Mouse (Mus musculus) adrenal gland (tissue): ENCODE measurements around the gene Spock2.
"Not testable (repeated sequence)": the region's sequence is repeated elsewhere in the genome, so short reads cannot be mapped to it uniquely, and the experiment has no call there.

Experiments
- intact Hi-C: fragments of 180-260 bp; cut with DNase I; formaldehyde crosslinking; loops from one replicate; pipeline ENCODE4 v1.15.1; 2025

The Spock2 gene

DNA sequence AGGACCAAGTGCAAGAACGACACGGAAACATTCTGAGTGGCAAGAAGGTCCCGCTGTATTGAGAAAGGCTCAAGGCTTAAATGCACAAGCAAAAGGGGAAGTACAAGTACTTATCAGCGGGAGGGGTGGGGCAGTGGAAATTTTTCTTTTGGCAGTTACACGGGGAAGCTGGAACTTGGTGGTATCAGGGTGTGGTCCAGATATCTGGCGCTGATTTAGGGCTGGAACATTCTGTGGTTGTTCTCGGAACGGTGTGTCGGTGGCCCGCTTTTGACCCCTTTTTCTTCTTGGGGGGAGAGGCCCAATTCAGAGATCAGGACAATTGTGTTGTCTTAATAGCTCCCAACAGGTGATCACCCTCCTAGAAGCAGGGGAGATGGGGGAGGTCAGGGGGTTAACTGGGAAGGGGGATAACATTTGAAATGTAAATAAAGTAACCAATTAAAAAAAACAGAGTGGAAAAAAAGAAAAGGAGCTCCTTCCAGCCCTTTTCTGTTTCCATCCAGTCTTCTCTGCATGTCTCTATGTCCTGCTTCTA is 41.6 kb downstream of the Spock2 start:
- intact Hi-C loops = loop anchor here (2.0 to 5.0 kb wide), 3 partner anchors 45 to 97 kb away; no protein-coding TSS in a partner anchor

DNA sequence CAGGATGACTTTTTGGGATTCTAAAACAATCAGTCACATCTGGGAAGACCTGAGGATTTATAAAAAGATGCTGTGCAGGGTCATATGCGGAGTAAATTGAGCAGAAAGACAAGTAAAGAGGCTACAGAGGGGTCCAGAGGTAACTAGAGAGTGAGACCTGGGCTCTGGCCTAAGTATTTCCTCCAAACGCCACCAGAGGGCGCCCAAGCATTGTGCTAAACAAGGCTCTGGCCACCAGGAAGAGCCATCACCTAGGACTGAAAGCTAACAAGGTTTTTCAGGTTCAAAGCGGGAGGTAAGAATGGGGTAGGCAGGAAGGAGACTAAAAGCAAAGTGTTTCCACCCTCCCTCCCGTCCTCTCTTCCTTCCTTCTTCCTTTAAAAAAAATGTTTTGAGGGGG is 42.1 kb downstream of the Spock2 start:
- intact Hi-C loops = loop anchor here (2.0 to 5.0 kb wide), 3 partner anchors 44 to 97 kb away; no protein-coding TSS in a partner anchor

DNA sequence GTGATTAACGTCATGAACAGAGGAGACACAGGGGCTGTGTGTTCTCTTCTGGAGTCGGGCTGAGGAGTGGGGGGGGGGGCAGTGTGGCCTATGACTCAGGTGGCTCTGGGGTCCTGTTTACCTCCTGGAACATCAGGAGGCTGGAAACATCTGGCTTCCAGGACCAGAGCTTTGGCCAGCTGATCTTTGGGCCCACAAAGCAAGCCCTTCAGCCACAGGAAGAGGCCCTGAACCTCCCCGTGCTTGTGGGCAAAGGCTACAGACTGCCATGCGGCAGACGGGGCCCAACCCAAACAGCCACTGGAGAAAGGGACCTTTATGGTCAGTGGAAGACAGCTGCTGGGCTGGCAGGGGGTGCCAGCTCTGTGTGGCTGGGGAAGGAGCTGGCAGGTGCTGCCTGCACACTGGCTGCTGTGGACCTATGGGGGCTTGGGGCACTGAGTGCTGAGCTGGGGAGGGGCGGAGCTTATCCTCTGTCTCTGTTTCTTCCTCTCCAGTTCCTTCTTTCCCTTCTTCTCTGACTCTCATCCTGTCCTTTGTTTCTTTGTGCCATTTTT is 45.2 kb downstream of the Spock2 start:
- intact Hi-C loops = no loop called here

DNA sequence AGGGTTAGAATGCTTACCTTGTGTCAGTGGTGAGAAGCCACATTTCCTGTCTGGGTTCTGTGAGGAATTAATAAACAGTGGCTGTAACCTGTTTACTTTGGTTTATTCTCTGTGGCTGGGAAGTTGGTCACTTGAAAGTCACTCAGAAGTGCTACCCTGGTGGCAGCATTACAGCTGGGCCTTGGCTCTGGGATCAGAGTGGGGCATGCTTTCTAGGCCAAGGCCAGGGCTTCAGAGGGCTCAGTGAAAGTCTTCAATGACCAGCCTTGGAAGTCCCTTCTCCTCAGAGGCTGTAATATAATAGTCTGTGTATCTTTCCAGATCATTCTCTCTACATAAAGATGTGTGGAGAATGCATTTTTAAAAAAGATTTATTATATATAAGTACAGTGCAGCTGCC is 50.0 kb downstream of the Spock2 start:
- intact Hi-C loops = no loop called here

DNA sequence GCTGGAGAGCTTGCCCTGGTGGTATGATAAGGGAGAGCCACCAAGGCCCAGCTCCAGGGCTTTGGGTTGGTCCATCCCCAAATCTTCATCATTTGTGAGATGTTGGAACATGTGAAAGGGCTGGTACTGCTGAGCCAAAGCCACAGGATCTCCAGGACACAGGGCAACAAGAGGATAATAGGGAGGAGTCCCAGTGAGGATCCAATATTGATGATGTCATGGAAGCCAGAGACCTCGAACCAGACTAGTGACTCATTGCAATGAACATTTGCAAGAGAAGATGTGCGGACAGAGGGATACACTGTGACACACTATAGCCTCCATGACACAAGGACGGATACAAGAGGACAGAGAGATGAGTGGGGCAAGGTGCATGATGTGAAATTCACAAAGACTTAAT is 52.1 kb downstream of the Spock2 start:
- intact Hi-C loops = no loop called here

DNA sequence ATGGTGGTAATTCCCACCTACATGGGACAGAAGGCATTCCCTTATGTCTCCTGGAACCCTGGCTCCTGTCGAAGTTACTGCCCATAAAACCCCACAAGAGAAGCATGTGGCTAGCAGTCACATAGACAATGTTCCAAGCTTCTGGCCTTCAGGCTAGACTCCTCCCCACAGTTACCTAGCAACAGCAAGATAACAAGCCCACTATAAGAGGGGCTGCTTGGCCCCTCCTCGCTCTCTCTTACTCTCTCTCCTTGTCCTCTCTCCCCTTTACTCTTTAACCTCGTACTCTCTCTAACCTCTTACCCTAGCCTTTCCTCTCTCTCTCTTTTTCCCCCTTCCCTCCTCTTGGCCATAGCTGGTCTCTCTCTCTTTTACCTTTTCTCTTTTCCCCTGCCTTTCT is 55.4 kb downstream of the Spock2 start:
- intact Hi-C loops = not testable (repeated sequence)

DNA sequence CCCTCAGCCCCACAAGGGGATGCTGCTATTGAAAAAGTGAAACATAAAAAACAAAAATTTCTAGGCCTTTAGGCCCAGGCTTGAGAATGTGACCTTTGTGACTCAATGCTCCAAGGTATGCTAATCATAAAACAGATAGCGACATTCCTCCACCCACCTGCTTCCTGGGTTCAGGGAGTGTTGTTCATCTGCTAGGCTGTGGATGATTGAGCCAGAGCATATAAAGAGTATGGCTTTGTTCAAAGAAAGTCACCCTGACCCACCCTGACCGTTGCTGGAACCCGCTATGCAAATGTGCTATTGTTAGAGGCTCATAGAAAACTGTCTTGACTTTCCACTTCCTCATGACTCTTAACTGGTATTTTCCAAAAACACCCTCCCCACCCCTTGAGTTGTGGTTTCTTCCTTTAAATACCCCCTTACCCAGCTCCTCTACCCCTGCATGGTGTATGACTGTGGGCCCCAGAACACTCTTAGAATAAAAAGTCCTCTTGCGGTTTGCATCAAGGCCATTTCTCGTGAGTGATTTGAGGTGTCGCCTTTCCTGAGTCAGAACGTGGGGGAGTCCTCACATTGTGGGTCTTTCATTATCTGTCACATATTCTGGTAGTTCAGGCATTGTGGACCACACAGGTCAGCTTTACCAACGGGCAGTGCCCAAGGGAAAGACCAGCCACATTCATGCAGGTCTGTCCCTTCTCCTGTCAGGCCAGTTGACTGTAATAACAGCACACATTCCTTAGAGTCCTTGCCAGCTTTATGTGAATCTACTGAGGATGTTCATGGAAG is 56.4 kb downstream of the Spock2 start:
- intact Hi-C loops = not testable (repeated sequence)

DNA sequence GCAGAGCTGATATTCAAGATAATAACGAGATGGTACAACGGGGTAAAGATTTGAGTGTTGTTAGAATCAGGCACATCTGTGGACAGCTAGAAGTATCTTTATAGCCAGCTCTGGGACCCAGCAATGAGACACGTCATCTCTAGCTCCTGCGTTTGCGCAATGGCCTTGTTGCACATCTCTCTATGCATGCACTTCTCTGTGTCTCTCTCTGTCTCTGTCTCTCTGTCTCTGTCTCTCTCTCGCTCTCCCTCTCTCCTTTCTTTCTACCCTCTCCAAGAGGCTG is 56.9 kb downstream of the Spock2 start:
- intact Hi-C loops = no loop called here

DNA sequence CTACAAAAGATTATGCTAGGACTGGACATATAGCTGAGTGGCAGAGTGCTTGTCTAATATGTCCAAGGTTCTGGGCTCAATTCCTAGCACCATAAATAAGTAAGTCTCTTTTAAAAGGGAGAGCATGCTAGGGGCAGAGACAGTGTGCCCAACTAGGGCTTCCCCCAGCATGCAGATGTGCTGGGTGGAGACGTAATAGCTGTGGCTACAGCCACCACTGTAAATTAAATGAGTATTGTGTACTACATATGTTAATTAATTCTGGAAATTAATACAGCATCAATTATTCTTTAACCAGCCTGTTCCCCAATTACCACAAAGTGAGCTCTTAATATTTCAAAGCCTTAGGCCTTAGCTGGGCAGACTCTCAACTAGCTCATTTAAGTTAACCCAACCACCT is 58.9 kb downstream of the Spock2 start:
- intact Hi-C loops = no loop called here

DNA sequence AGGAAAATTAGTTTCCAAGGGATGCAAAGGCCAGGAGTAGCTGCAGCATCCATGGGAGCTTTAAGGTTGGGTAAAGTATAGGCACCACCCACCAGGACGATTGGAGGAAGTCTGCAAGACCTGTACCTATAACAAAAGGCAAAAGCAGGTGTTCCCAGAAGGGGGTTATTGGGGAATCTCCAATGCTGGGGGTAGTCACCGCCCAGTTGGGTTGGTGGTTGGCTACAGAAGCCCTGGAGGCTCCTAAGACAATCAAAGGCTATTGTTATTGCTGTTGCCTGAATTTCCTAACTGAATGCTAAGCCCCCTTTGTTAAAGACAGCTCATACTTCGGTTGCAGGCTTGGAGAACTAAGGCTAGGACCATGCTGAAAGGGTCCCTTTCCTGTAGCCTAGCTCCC is 60.0 kb downstream of the Spock2 start:
- intact Hi-C loops = no loop called here

DNA sequence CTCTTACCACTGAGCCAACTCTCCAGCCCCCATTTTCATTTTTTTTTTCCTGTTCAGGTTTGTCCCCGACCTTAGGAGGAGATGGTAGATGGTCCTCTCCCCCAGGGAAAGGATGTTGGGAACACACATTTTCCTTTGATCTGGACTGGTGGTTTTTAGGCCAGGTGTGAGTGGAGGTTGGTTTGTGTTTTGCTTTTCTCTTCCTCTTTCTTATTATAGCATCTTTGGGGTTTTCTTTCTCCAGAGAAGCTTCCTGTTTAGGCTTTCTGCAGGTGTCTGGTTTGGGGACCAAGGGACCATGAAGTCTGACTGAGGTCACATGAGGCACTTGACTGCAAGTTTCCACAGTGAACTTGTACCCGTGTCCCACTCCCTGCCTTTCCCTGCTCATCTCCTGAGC is 62.3 kb downstream of the Spock2 start:
- intact Hi-C loops = no loop called here

DNA sequence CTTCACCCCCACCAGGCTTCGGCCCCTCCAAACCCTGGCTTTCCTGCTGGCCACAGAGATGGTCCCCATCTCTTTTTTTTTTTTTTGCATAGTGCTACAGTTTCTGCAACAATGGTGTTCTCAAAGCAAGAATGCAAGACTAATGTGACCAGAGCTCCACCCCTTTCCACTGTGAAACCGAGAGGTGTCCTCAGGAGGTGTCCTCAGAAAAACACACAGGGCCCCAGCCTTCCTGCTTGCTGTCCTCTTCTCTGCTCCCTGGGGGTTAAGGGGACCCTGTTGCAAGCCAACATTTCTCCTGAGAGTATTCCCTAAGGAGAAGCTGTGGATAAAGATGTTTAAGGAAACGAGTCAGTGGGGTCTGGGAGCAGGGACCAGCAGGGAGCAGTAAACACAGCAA is 62.9 kb downstream of the Spock2 start:
- intact Hi-C loops = no loop called here

DNA sequence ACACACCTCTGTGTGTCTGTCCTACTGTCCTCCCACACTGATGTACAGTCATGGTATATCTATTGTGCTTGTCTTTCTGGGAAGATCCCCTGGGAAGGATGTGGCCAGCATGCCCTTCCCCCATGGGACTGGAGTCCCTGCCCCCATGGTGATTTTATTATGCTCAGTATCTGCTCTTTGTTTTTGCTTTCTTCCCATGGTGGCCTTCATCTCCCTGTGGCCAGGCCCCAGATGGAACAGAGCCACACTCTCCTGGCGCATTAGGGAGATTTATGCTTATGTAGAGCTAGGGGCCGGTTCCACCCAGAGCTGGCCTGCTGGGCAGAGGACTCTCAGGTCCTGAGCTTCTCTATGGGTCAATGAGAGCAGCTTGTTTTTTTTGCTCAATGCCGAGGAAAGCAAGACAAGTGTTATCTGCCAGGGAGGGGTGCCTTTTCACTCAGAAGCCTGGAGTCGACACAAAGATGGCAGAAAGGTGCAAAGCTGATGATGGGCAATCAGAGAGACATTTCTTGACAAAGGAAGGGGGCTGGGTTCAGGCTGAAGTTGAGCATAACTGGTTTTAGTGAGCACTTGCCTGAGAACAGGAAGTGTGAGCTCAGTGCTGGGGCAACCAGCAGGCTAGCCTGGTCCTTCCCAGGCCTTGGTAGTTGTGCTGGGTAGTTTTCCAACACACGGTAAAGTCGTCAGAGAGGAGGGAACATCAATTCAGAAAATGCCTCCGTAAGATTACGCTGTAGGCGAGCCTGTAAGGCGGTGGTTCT is 64.5 kb downstream of the Spock2 start:
- intact Hi-C loops = no loop called here

DNA sequence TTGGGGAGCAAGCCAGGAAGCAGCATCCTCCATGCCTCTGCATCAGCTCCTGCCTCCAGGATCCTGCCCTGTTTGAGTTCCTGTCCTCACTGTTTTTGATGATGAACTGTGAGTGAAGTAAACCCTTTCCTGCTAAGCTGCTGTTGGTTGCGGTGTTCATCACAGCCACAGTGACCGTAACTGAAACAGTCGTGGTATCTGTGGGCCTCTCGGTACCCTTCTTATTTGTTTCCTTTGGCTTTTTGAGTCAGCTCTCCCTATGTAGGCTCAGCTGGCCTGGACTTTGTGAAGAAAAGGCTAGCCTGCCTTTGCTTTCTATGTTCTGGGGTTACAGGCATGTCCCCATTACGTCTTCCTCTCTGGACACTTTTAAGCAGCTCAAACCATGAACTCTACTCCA is 65.3 kb downstream of the Spock2 start:
- intact Hi-C loops = no loop called here

DNA sequence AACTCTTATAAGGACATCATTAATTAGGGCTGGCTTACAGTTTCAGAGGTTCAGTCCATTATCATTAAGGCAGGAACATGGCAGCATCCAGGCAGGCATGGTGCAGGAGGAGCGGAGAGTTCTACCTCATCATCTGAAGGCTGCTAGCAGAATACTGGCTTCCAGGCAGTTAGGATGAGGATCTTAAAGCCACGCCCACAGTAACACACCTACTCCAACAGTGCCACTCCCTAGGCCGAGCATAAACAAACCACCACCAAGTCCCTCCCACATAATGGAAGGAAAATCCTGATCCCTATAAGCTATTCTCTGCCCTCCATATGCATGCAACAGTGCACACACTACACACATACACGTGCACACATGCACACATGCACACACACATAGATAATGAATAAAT is 66.3 kb downstream of the Spock2 start:
- intact Hi-C loops = no loop called here

DNA sequence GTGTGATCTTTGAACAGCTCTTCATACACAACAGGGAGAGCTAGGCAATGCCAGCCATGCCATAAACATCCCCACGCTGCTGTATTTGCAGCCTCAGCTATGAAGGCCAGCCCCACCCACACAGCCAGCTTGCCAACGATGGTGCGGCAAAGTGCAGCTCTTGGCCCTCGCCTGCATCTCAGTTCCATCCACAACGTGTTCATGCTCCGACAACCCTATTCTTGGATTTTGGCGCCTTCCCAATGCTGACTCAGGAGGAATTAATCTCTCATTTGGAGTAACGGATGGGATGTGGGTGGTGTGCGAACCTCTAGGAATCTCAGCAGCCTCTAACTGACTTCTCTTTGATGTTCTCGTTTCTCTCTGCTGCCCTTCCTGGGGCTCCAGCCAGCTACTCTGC is 67.0 kb downstream of the Spock2 start:
- intact Hi-C loops = no loop called here

DNA sequence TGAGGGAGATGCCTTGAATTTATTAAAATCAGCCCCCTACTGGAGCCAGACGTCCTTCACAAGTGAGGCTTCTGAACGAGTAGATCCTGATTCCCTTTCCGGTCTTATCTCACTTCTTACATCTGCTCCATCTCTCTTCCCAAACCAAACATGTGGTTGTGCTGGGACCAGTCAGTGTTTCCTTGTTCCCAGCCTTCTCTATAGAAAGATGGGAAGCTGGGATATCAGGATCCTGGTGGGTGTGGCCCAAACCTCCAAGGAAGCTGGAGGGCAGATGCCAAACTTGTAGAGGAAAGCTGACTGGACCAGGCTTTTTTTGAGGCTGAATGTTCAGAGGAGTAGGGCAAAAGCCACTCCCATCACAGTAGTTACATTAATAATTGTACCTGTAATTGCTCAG is 68.5 kb downstream of the Spock2 start:
- intact Hi-C loops = no loop called here

DNA sequence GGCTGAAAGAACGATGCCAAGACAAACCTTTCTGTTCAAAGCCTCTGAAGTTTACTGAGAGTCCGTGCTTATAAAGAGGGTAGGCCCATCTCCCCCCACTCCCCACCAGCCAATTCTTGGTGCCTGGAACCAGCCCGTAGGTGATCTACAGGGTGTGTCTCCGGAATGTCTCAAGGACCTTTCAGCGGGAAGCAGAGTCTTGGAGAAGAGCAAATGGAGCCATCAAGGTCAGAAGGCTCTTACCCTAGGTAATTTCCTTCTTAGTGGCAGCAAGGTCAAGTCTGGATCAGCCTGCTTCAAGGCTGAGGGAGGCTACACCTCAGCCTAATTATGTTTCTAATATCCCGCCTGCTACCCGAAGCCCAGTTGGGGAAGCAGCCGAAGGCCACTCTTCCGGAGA is 69.3 kb downstream of the Spock2 start:
- intact Hi-C loops = not testable (repeated sequence)
